Comparison of ENCODE assay signal across 23 mouse cellular contexts in the genomic region with DNA sequence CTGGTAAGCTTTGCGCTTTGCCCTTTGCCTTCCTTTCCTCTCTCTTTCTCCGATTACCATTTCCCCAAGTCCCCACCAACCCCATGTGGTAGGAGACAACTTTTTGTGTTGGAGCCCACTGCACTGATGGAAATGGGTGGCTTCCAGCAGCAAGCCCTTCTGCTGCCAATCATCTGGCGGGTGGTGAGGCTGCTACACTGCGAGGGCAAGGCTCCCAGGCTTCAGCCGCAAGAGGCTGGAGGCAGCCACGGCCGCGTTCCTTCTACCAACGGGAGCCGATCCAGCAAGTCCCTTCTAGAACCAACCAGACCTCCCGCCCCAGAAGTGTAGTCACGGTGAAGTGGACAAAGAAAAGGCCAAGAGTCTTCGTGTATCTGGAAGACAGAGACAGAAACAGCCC.
A peak's percentile ranks its signal among the peaks of the same experiment; 100 is the strongest.
DNase-seq lines count a peak whose midpoint lies in the region; ATAC-seq and TF ChIP-seq lines count a peak whose summit lies in the region.
"Had no signal": no experiment of that assay in that cellular context is flagged by ENCODE, and none has a peak within 500 bp of the region (broad histone marks: within the 10 kb centered on the region; RNA-seq: fewer than 3 reads in every experiment).

No protein-coding gene starts in this region.

- no peak for TF ChIP-seq CTCF in E14TG2a.4 (conservative IDR thresholded peaks at IDR 0.05; ENCODE audit: low read length)

- peak overlapping the region; percentile 51; the same call in 1 of the 2 replicates for H3K27ac ChIP-seq in hindbrain, embryonic 11.5 days (ENCODE audit: low read depth, low read length)
- H3K27ac ChIP-seq in hindbrain, embryonic 16.5 days (ENCODE audit: low read depth, low read length) = no peak overlapping the region
- 0 out of 2 replicates have a peak overlapping the region, but pooled peaks have one; percentile 6 for H3K27ac ChIP-seq in embryonic facial prominence, embryonic 10.5 days (replicated peaks)
- H3K27ac ChIP-seq: embryonic facial prominence, embryonic 12.5 days; forebrain, embryonic 12.5 days; heart, adult 2 months; heart, embryonic 15.5 days; intestine, embryonic 15.5 days had no signal

- no peaks in the 10 kb centered on the region for H3K36me3 ChIP-seq in hindbrain, embryonic 11.5 days (ENCODE audit: control insufficient read depth, insufficient read depth, low read length)
- H3K36me3 ChIP-seq in hindbrain, embryonic 16.5 days (ENCODE audit: control insufficient read depth, insufficient read depth, low read length) = no peaks in the 10 kb centered on the region
- H3K36me3 ChIP-seq in E14TG2a.4 (ENCODE audit: insufficient read depth, low read length) = no peaks in the 10 kb centered on the region
- no peaks in the 10 kb centered on the region for H3K36me3 ChIP-seq in embryonic facial prominence, embryonic 10.5 days (replicated peaks)
- H3K36me3 ChIP-seq: embryonic facial prominence, embryonic 12.5 days; forebrain, embryonic 12.5 days; heart, embryonic 15.5 days; hindbrain, embryonic 10.5 days; intestine, embryonic 15.5 days had no signal

- H3K4me2 ChIP-seq in hindbrain, embryonic 11.5 days (replicated peaks; ENCODE audit: low read depth, low read length) = no peak overlapping the region
- H3K4me2 ChIP-seq in hindbrain, embryonic 16.5 days (ENCODE audit: low read length) = no peak overlapping the region
- H3K4me2 ChIP-seq: embryonic facial prominence, embryonic 12.5 days; forebrain, embryonic 12.5 days; heart, embryonic 11.5 days; heart, embryonic 15.5 days; intestine, embryonic 15.5 days had no signal

- DNase-seq in hindbrain, embryonic 11.5 days (ENCODE audit: low spot score) = no peak
- peak; percentile 13 for DNase-seq in ES-CJ7 (ENCODE audit: low read depth, low spot score)
- no peak for DNase-seq in embryonic facial prominence, embryonic 10.5 days (ENCODE audit: low spot score)
- DNase-seq in retina, embryonic 14.5 days (ENCODE audit: low spot score) = no peak
- no peak for DNase-seq in urinary bladder, adult 18-20 months (ENCODE audit: low spot score in 2 of 2)
- DNase-seq: adrenal gland, adult 8-10 months; adrenal gland, postnatal 36 days; cerebellum, adult 11-12 months; cerebellum, adult 9-10 months; cerebellum, postnatal 36 days; gastrocnemius, postnatal 10 days; heart, adult 2 months; kidney, adult 18-20 months had no signal

- no peaks in the 10 kb centered on the region for H3K9me3 ChIP-seq in hindbrain, embryonic 11.5 days (ENCODE audit: control insufficient read depth, low read length)
- no peaks in the 10 kb centered on the region for H3K9me3 ChIP-seq in hindbrain, embryonic 16.5 days (ENCODE audit: control insufficient read depth, low read length)
- peaks cover 3% of the 10 kb centered on the region; the same call in 1 of the 2 replicates for H3K9me3 ChIP-seq in E14TG2a.4 (ENCODE audit: low read length)
- H3K9me3 ChIP-seq in embryonic facial prominence, embryonic 10.5 days = no peaks in the 10 kb centered on the region
- H3K9me3 ChIP-seq: embryonic facial prominence, embryonic 12.5 days; forebrain, embryonic 12.5 days; heart, embryonic 15.5 days; hindbrain, embryonic 10.5 days; intestine, embryonic 15.5 days had no signal

- H3K9ac ChIP-seq in hindbrain, embryonic 11.5 days (ENCODE audit: low read depth, low read length) = no peak overlapping the region
- H3K9ac ChIP-seq in hindbrain, embryonic 16.5 days (ENCODE audit: low read depth, low read length) = no peak overlapping the region
- H3K9ac ChIP-seq: embryonic facial prominence, embryonic 12.5 days; forebrain, embryonic 12.5 days; heart, embryonic 15.5 days; intestine, embryonic 15.5 days had no signal

- peaks cover 5% of the 10 kb centered on the region; the same call in 1 of the 2 replicates for H3K4me1 ChIP-seq in hindbrain, embryonic 11.5 days (replicated peaks; ENCODE audit: control insufficient read depth, insufficient read depth, low read length)
- no peaks in the 10 kb centered on the region; the same call in none of the 2 replicates for H3K4me1 ChIP-seq in hindbrain, embryonic 16.5 days (ENCODE audit: control insufficient read depth, insufficient read depth, low read depth, low read length)
- peaks cover 24% of the 10 kb centered on the region for H3K4me1 ChIP-seq in E14TG2a.4 (replicated peaks; ENCODE audit: low read depth, low read length)
- H3K4me1 ChIP-seq in embryonic facial prominence, embryonic 10.5 days = peaks cover 17% of the 10 kb centered on the region
- H3K4me1 ChIP-seq: heart, embryonic 15.5 days; intestine, embryonic 15.5 days had no signal

- H3K27me3 ChIP-seq in hindbrain, embryonic 11.5 days (ENCODE audit: control insufficient read depth, insufficient read depth, low read length) = peaks cover 4% of the 10 kb centered on the region
- H3K27me3 ChIP-seq in hindbrain, embryonic 16.5 days (replicated peaks; ENCODE audit: control insufficient read depth, insufficient read depth, low read length) = peaks cover 7% of the 10 kb centered on the region
- H3K27me3 ChIP-seq in E14TG2a.4 (ENCODE audit: insufficient read depth, low read length) = peaks cover 55% of the 10 kb centered on the region
- H3K27me3 ChIP-seq in embryonic facial prominence, embryonic 10.5 days (replicated peaks; ENCODE audit: low read depth, poor library complexity, severe bottlenecking) = peaks cover 67% of the 10 kb centered on the region
- H3K27me3 ChIP-seq: heart, embryonic 15.5 days; intestine, embryonic 15.5 days had no signal

- no peak for ATAC-seq in hindbrain, embryonic 11.5 days (ENCODE audit: low FRiP score)
- ATAC-seq in hindbrain, embryonic 16.5 days = no peak
- ATAC-seq: forebrain, embryonic 16.5 days; intestine, embryonic 15.5 days; Patski had no signal

- no peak overlapping the region for H3K4me3 ChIP-seq in hindbrain, embryonic 11.5 days (ENCODE audit: low read depth, low read length)
- no peak overlapping the region for H3K4me3 ChIP-seq in hindbrain, embryonic 16.5 days (ENCODE audit: low read length)
- peak overlapping the region; percentile 45 for H3K4me3 ChIP-seq in E14TG2a.4 (replicated peaks; ENCODE audit: low read length)
- H3K4me3 ChIP-seq in embryonic facial prominence, embryonic 10.5 days = no peak overlapping the region
- H3K4me3 ChIP-seq: embryonic facial prominence, embryonic 12.5 days; forebrain, embryonic 12.5 days; heart, adult 2 months; heart, embryonic 15.5 days; hindbrain, embryonic 10.5 days; intestine, embryonic 15.5 days had no signal

- 90% methylated on average over 13 of the region's 13 CpGs for WGBS in hindbrain, embryonic 11.5 days
- WGBS in hindbrain, embryonic 16.5 days = 85% methylated on average over 13 of the region's 13 CpGs
- 88% methylated on average over 13 of the region's 13 CpGs for WGBS in embryonic facial prominence, embryonic 10.5 days
